Mouse (Mus musculus) gastrocnemius, adult 18-20 months (tissue): Measurements from ENCODE around the gene Nckap1. TPM values are rescaled to one million over a fixed set of nuclear protein-coding genes. Genes with fewer than 3 reads are reported as not detected.

Experiments used
- microRNA-seq: library from miRNA; unstranded; fragments of <30 nt; microRNA quantifications from one replicate; pipeline ENCODE4 v1.2.0, GENCODE M21; 2021
- total RNA-seq, 2 experiments: library from RNA; stranded (reverse); gene quantifications; 2 replicates each; pipeline ENCODE4 v1.2.3; 2021

The Nckap1 gene
- total RNA-seq, 2 experiments from 2014 or later, result 39.8 to 45.3 TPM

Small RNA genes within 50 kb of the gene (microRNA-seq; reads per million reads assigned to microRNA genes)
- not detected for gene Mir684-1

Other genes starting within 250 kb of the Nckap1 start
- gene Frzb, start 133.8 kb downstream of the Nckap1 start, total RNA-seq, result 10 to 100 TPM in 1 of 2 experiments, 1 to 10 TPM in 1; 8.9 to 14.5 TPM
- 10 to 100 TPM; 10.6 to 10.8 TPM for gene Dusp19, start 35.7 kb upstream of the Nckap1 start, total RNA-seq
- 1 to 10 TPM; 8.6 to 9.1 TPM for gene Nup35, start 35.9 kb upstream of the Nckap1 start, total RNA-seq